Mouse (Mus musculus): Measurements from ENCODE around the gene Gstt2.

The Gstt2 gene

GRCm38 (mm10) chr10:75823782-75824181, 13.4 kb downstream of the Gstt2 start:
- no peak for DNase-seq

- DNase-seq = no peak
Observed at GRCm38 (mm10) chr10:75822443-75822842, 14.8 kb downstream of the Gstt2 start, which contains the start of gene Gstt4. Gene Gstt4 (minus strand): TSS chr10:75822543.

- DNase-seq = no peak
Observed at GRCm38 (mm10) chr10:75819882-75820281, 17.3 kb downstream of the Gstt2 start.

GRCm38 (mm10) chr10:75818641-75819040, 18.6 kb downstream of the Gstt2 start:
- no peak for DNase-seq

GRCm38 (mm10) chr10:75804217-75804616, 33.0 kb downstream of the Gstt2 start:
- no peak for DNase-seq

- DNase-seq = peak; percentile 69 to 72
Observed at GRCm38 (mm10) chr10:75798176-75798696, 39.0 kb downstream of the Gstt2 start, which contains the start of gene Gstt1. Gene Gstt1 (minus strand): TSS chr10:75798584.

GRCm38 (mm10) chr10:75797619-75798175, 39.5 kb downstream of the Gstt2 start:
- peak; percentile 70 to 74 for DNase-seq

GRCm38 (mm10) chr10:75796731-75797516, 40.3 kb downstream of the Gstt2 start:
- peak; percentile 14 to 24 for DNase-seq

GRCm38 (mm10) chr10:75794880-75795279, 42.3 kb downstream of the Gstt2 start:
- no peak for DNase-seq

GRCm38 (mm10) chr10:75790773-75791172, 46.5 kb downstream of the Gstt2 start:
- no peak for DNase-seq

GRCm38 (mm10) chr10:75789841-75790240, 47.4 kb downstream of the Gstt2 start:
- DNase-seq = no peak

GRCm38 (mm10) chr10:75789081-75789735, 48.0 kb downstream of the Gstt2 start:
- DNase-seq = no peak

GRCm38 (mm10) chr10:75788277-75788676, 48.9 kb downstream of the Gstt2 start:
- DNase-seq = no peak

- no peak for DNase-seq
Observed at GRCm38 (mm10) chr10:75785442-75785841, 51.8 kb downstream of the Gstt2 start.
